In the genomic region with DNA sequence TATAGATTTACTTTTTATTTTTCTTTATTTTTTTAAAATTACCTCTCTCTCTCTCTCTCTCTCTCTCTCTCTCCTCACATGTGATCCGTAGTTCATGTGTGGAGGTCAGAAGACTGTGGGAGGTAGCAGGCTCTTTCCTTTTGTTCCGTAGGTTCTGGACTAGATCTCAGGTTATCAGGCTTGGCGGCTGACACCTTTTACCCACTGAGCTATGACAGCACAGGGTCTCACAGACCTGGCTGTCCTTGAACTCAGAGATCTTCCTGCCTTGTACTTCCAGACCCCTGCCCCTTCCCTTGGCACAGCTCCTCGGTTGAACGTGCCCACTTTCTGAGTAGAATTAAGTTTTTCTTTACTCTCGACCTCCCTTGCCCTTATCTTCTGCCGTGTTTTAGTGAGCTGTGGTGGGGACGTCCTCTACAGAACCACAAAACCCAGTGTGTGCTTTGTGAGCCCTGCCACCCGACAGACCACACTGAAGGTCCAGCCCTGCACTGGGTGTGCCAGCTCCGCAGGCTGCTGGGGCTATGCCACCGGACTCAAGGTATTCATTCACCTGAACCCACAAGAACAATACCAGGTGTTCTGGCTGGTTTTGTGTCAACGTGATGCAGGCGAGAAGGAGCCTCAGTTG, we compare ENCODE assay signal across 8 mouse cellular contexts. TPM values are rescaled to one million over a fixed set of nuclear protein-coding genes. Genes with fewer than 3 reads are reported as not detected.
DNase-seq lines count a peak whose midpoint lies in the region; ATAC-seq and TF ChIP-seq lines count a peak whose summit lies in the region.
"Had no signal": no experiment of that assay in that cellular context is flagged by ENCODE, and none has a peak within 500 bp of the region (broad histone marks: within the 10 kb centered on the region; RNA-seq: fewer than 3 reads in every experiment).

No protein-coding gene starts in this region.

- peaks cover 9% of the 10 kb centered on the region; the same call in 1 of the 2 replicates for H3K4me1 ChIP-seq in lung, embryonic 16.5 days (replicated peaks; ENCODE audit: control insufficient read depth, insufficient read depth, low read length)
- H3K4me1 ChIP-seq in forebrain, embryonic 15.5 days, result peaks cover 12% of the 10 kb centered on the region
- peaks cover 4% of the 10 kb centered on the region; the same call in 1 of the 2 replicates for H3K4me1 ChIP-seq in limb, embryonic 14.5 days (ENCODE audit: control insufficient read depth, insufficient read depth, low read length)
- H3K4me1 ChIP-seq in stomach, embryonic 14.5 days (ENCODE audit: control insufficient read depth, insufficient read depth, low read length), result peaks cover 20% of the 10 kb centered on the region; the same call in 1 of the 2 replicates

- 52% methylated on average over 13 of the region's 13 CpGs for WGBS in lung, embryonic 16.5 days
- WGBS in forebrain, embryonic 15.5 days, result 53% methylated on average over 13 of the region's 13 CpGs
- 65% methylated on average over 13 of the region's 13 CpGs for WGBS in limb, embryonic 14.5 days
- WGBS in stomach, embryonic 14.5 days, result 54% methylated on average over 13 of the region's 13 CpGs

- H3K4me3 ChIP-seq in lung, embryonic 16.5 days (ENCODE audit: low read length), result peak overlapping the region; percentile 45
- peak overlapping the region; percentile 28 for H3K4me3 ChIP-seq in forebrain, embryonic 15.5 days
- H3K4me3 ChIP-seq in limb, embryonic 14.5 days (replicated peaks; ENCODE audit: low read length), result peak overlapping the region; percentile 23
- 0 out of 2 replicates have a peak overlapping the region, but pooled peaks have one; percentile 13 for H3K4me3 ChIP-seq in stomach, embryonic 14.5 days (ENCODE audit: low read depth, low read length)
- H3K4me3 ChIP-seq: erythroblast, embryonic 14.5 days had no signal

- no peaks in the 10 kb centered on the region for H3K9me3 ChIP-seq in lung, embryonic 16.5 days (ENCODE audit: control insufficient read depth, low read length)
- H3K9me3 ChIP-seq in forebrain, embryonic 15.5 days, result no peaks in the 10 kb centered on the region
- H3K9me3 ChIP-seq in limb, embryonic 14.5 days (ENCODE audit: control insufficient read depth, low read length), result no peaks in the 10 kb centered on the region
- H3K9me3 ChIP-seq in stomach, embryonic 14.5 days (ENCODE audit: control insufficient read depth, low read depth, low read length), result no peaks in the 10 kb centered on the region

- H3K36me3 ChIP-seq in lung, embryonic 16.5 days (ENCODE audit: control insufficient read depth, insufficient read depth, low read length), result no peaks in the 10 kb centered on the region
- H3K36me3 ChIP-seq in forebrain, embryonic 15.5 days, result no peaks in the 10 kb centered on the region
- no peaks in the 10 kb centered on the region for H3K36me3 ChIP-seq in limb, embryonic 14.5 days (ENCODE audit: control insufficient read depth, insufficient read depth, low read length)
- H3K36me3 ChIP-seq in stomach, embryonic 14.5 days (ENCODE audit: control insufficient read depth, insufficient read depth, low read length), result no peaks in the 10 kb centered on the region

- DNase-seq in lung, postnatal 14 days, result no peak
- no peak for DNase-seq in limb, embryonic 14.5 days (ENCODE audit: low spot score)
- no peak for DNase-seq in cerebellum, adult 18-20 months
- DNase-seq in urinary bladder, postnatal 36 days (ENCODE audit: low spot score in 2 of 2), result no peak

- peak; percentile 10; the same call in 1 of the 2 replicates for ATAC-seq in lung, embryonic 16.5 days (ENCODE audit: low read depth)
- ATAC-seq in forebrain, embryonic 15.5 days (replicated peaks), result peak; percentile 52; the same call in 1 of the 2 replicates
- no peak for ATAC-seq in limb, embryonic 14.5 days (ENCODE audit: low FRiP score, low read depth)
- no peak for ATAC-seq in stomach, embryonic 14.5 days (ENCODE audit: insufficient number of reproducible peaks, insufficient read depth, low FRiP score, low read depth)

- TF ChIP-seq POLR2A in limb, embryonic 14.5 days (IDR thresholded peaks at IDR 0.05; ENCODE audit: borderline replicate concordance, extremely low read depth, insufficient read depth, insufficient read length), result no peak

- H3K27ac ChIP-seq in lung, embryonic 16.5 days (ENCODE audit: low read length), result no peak overlapping the region
- H3K27ac ChIP-seq in forebrain, embryonic 15.5 days (replicated peaks), result no peak overlapping the region
- no peak overlapping the region for H3K27ac ChIP-seq in limb, embryonic 14.5 days (replicated peaks; ENCODE audit: low read depth, low read length)
- no peak overlapping the region for H3K27ac ChIP-seq in stomach, embryonic 14.5 days (ENCODE audit: low read length)

- peak overlapping the region; percentile 46; the same call in 1 of the 2 replicates for H3K9ac ChIP-seq in lung, embryonic 16.5 days (ENCODE audit: low read length)
- H3K9ac ChIP-seq in forebrain, embryonic 15.5 days (replicated peaks), result no peak overlapping the region
- no peak overlapping the region for H3K9ac ChIP-seq in limb, embryonic 14.5 days (ENCODE audit: low read depth, low read length, severe bottlenecking)
- H3K9ac ChIP-seq in stomach, embryonic 14.5 days (replicated peaks; ENCODE audit: low read depth, low read length), result no peak overlapping the region

- H3K27me3 ChIP-seq in lung, embryonic 16.5 days (ENCODE audit: control insufficient read depth, insufficient read depth, low read depth, low read length), result no peaks in the 10 kb centered on the region
- no peaks in the 10 kb centered on the region for H3K27me3 ChIP-seq in forebrain, embryonic 15.5 days
- no peaks in the 10 kb centered on the region for H3K27me3 ChIP-seq in limb, embryonic 14.5 days (ENCODE audit: control insufficient read depth, insufficient read depth, low read length)
- H3K27me3 ChIP-seq in stomach, embryonic 14.5 days (ENCODE audit: control insufficient read depth, insufficient read depth, low read length), result no peaks in the 10 kb centered on the region

- peak overlapping the region; percentile 68 for H3K4me2 ChIP-seq in lung, embryonic 16.5 days (ENCODE audit: low read depth, low read length)
- peak overlapping the region; percentile 45 for H3K4me2 ChIP-seq in forebrain, embryonic 15.5 days (replicated peaks)
- H3K4me2 ChIP-seq in limb, embryonic 14.5 days (replicated peaks; ENCODE audit: low read depth, low read length, severe bottlenecking), result peak overlapping the region; percentile 49
- peak overlapping the region; percentile 39 for H3K4me2 ChIP-seq in stomach, embryonic 14.5 days (replicated peaks; ENCODE audit: low read depth, low read length)

RNA-seq across cellular contexts. Expression of a gene that starts 23.4 kb away (rescaled TPM):
- polyA plus RNA-seq in lung, embryonic 16.5 days (2015; fragmentation: Nextera tagmentation; extraction: Ambion mirVana), result 57.2 and 59.7 TPM in 2 replicates
- polyA plus RNA-seq in forebrain, embryonic 15.5 days (2015; fragmentation: Nextera tagmentation; extraction: Ambion mirVana), result 0.37 and 0.48 TPM in 2 replicates
- polyA plus RNA-seq in limb, embryonic 14.5 days (2012; rRNA removed), result 1.0 and 2.2 TPM in 2 replicates
- 0.74 and 1.8 TPM in 2 replicates for polyA plus RNA-seq in limb, embryonic 14.5 days (2014; fragmentation: Nextera tagmentation; extraction: Ambion mirVana)
- polyA plus RNA-seq in stomach, embryonic 14.5 days (2014; fragmentation: Nextera tagmentation; extraction: Ambion mirVana), result 20.1 and 25.0 TPM in 2 replicates
- polyA plus RNA-seq: erythroblast, embryonic 14.5 days had no signal

RNA-seq across cellular contexts. Expression of a gene that starts 32.3 kb away (rescaled TPM):
- 75.0 and 82.4 TPM in 2 replicates for polyA plus RNA-seq in lung, embryonic 16.5 days (2015; fragmentation: Nextera tagmentation; extraction: Ambion mirVana)
- polyA plus RNA-seq in forebrain, embryonic 15.5 days (2015; fragmentation: Nextera tagmentation; extraction: Ambion mirVana), result 86.4 and 86.8 TPM in 2 replicates
- polyA plus RNA-seq in limb, embryonic 14.5 days (2012; rRNA removed), result 42.9 and 47.2 TPM in 2 replicates
- polyA plus RNA-seq in limb, embryonic 14.5 days (2014; fragmentation: Nextera tagmentation; extraction: Ambion mirVana), result 53.3 and 56.0 TPM in 2 replicates
- 63.5 and 64.1 TPM in 2 replicates for polyA plus RNA-seq in stomach, embryonic 14.5 days (2014; fragmentation: Nextera tagmentation; extraction: Ambion mirVana)

RNA-seq across cellular contexts. Expression of a gene that starts 53.6 kb away (rescaled TPM):
- 2.5 and 2.6 TPM in 2 replicates for polyA plus RNA-seq in lung, embryonic 16.5 days (2015; fragmentation: Nextera tagmentation; extraction: Ambion mirVana)
- polyA plus RNA-seq in forebrain, embryonic 15.5 days (2015; fragmentation: Nextera tagmentation; extraction: Ambion mirVana), result 0.08 TPM in 1 of 2 replicates, not detected in the other
- polyA plus RNA-seq in limb, embryonic 14.5 days (2012; rRNA removed), result 3.3 and 3.6 TPM in 2 replicates
- 3.8 TPM in 2 replicates for polyA plus RNA-seq in limb, embryonic 14.5 days (2014; fragmentation: Nextera tagmentation; extraction: Ambion mirVana)
- 2.4 and 4.0 TPM in 2 replicates for polyA plus RNA-seq in stomach, embryonic 14.5 days (2014; fragmentation: Nextera tagmentation; extraction: Ambion mirVana)
- polyA plus RNA-seq: erythroblast, embryonic 14.5 days had no signal

Comparison
In these comparisons a context has a peak if more than half of its experiments do, and no peak if none do; other contexts are left out.
1. ATAC-seq: peak in lung, embryonic 16.5 days (single experiment) and forebrain, embryonic 15.5 days (single experiment); none in limb, embryonic 14.5 days (single experiment) and stomach, embryonic 14.5 days (single experiment).
2. Peak in every context shown above with its lines, with median percentiles within 50 percentile points of each other: H3K4me2 ChIP-seq and H3K4me3 ChIP-seq.